Mouse (Mus musculus) layer of hippocampus, postnatal 25 days (tissue): ENCODE data around the gene Ccl21b. TPM values are rescaled to one million over a fixed set of nuclear protein-coding genes. Genes with fewer than 3 reads are reported as not detected.
"Not testable (repeated sequence)": the region's sequence is repeated elsewhere in the genome, so short reads cannot be mapped to it uniquely, and the experiment has no call there.

Experiments used
- DNase-seq, 2 experiments: peaks; one replicate each; pipeline ENCODE4 v3.0.0; 2022; ENCODE audit warnings: mixed read lengths in 2 of 2, low spot score in 1 of 2; ENCODE audit errors: extremely low spot score in 1 of 2
- total RNA-seq, 2 experiments: library from RNA; stranded (reverse); gene quantifications; 2 replicates each; pipeline ENCODE4 v1.2.3; 2021

Gene Ccl21b
- not detected for total RNA-seq

GRCm38 (mm10) chr4:42255467-42255866, at the start of gene Ccl21b:
Ccl21b (plus strand) TSS chr4:42255767.
- DNase-seq = not testable (repeated sequence)

- not testable (repeated sequence) for DNase-seq
Observed at GRCm38 (mm10) chr4:42240339-42240738, 15.2 kb upstream of the Ccl21b start, which contains the start of gene Gm10600. Gm10600 (plus strand) TSS chr4:42240639.

- not testable (repeated sequence) for DNase-seq
Observed at GRCm38 (mm10) chr4:42293967-42294366, 38.4 kb downstream of the Ccl21b start, which contains the start of gene Gm21953. Gm21953 (plus strand) TSS chr4:42294267.

Other genes starting within 250 kb of the Ccl21b start
- gene Gm21093, start 221.0 kb upstream of the Ccl21b start, total RNA-seq = 1 to 10 TPM in 1 of 2 experiments, under 1 TPM in 1; 0.56 to 3.9 TPM
- gene Gm3893, start 164.6 kb upstream of the Ccl21b start, total RNA-seq = not detected
- gene Gm13304, start 140.9 kb upstream of the Ccl21b start, total RNA-seq = 10 to 100 TPM in 1 of 2 experiments, 1 to 10 TPM in 1; 8.9 to 15.5 TPM
- gene Gm13306, start 102.3 kb upstream of the Ccl21b start, total RNA-seq = 10 to 100 TPM in 1 of 2 experiments, 1 to 10 TPM in 1; 4.6 to 11.6 TPM
- 1 to 10 TPM; 1.7 to 3.0 TPM for gene Gm13305, start 87.2 kb upstream of the Ccl21b start, total RNA-seq
- gene Gm10600, start 15.1 kb upstream of the Ccl21b start, total RNA-seq = 1 to 10 TPM; 5.0 to 8.3 TPM
- gene Gm21953, start 38.5 kb downstream of the Ccl21b start, total RNA-seq = not detected
- under 1 TPM in 1 of 2 experiments, not detected in 1; 0.52 TPM for gene Fam205a3, start 62.6 kb downstream of the Ccl21b start, total RNA-seq
- gene Gm21586, start 183.6 kb downstream of the Ccl21b start, total RNA-seq = not detected
- 1 to 10 TPM; 2.1 to 2.8 TPM for gene Gm2163, start 211.0 kb downstream of the Ccl21b start, total RNA-seq